Mouse (Mus musculus) gastrocnemius, adult 18-20 months (tissue): Measurements from ENCODE around the gene Bpifb2. TPM values are rescaled to one million over a fixed set of nuclear protein-coding genes. Genes with fewer than 3 reads are reported as not detected.

Source experiments
- DNase-seq: peaks from one replicate; pipeline ENCODE4 v3.0.0; 2021; ENCODE audit warnings: low spot score
- total RNA-seq, 2 experiments: library from RNA; stranded (reverse); gene quantifications; 2 replicates each; pipeline ENCODE4 v1.2.3; 2021

Bpifb2 gene
- total RNA-seq, 2 experiments from 2014 or later: not detected

DNA sequence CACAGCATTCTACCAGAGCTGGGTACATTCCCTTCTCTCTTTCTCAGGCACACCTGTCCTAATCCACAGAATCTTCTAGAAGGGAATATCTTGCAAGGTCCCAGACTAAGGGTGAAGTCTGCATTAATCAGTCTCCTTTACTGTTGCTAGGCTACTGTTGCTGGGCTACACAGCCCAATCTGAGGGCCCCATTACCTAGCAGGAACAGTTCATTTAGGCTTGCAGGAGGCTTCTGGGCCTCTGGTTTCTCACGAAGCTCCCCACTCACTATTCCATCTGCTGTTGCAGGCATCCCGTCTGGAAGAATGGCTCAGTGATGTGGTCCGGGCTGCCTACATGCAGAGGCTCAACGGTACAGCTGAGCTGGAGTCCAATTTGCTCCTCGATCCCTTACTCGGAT, 56.3 kb downstream of the Bpifb2 start:
- no peak for DNase-seq

DNA sequence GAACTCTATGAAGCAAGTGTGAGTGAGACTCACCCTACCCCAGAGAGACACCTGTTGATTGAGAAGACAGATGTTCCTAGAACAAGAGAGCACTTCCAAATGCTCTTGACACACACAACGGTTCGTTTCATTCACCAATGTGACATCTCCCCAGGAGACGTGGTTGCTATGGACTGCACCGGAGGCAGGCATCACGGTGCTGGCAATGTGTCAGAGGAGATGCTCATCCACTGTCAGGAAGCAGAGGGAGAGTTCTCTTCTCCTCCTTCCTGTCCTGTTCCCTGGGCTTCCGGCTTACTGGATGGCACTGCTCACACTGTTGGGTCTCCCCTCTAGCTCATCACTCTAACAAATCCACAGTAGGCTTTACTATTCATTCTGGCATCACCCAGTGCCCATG, 58.5 kb downstream of the Bpifb2 start:
- no peak for DNase-seq

DNA sequence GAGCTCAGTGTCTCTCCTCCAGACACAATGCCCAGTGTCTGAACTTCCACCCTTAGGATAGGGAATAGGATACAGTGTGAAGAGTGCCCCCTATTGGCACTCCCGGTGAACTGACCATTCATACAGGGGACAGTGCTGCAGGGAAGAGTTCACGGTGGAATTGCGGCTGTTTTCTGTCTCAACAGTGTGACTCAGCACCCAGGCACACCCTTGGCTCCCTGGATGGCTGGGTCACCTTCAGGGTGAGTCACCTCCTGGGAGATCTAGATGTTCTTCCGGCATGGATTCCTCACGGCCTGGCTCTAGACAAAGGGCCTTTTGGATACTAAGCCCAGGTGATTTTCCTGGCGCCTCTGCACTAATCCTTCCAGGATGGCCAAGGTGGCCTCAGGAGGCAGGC, 60.5 kb downstream of the Bpifb2 start:
- DNase-seq: no peak

DNA sequence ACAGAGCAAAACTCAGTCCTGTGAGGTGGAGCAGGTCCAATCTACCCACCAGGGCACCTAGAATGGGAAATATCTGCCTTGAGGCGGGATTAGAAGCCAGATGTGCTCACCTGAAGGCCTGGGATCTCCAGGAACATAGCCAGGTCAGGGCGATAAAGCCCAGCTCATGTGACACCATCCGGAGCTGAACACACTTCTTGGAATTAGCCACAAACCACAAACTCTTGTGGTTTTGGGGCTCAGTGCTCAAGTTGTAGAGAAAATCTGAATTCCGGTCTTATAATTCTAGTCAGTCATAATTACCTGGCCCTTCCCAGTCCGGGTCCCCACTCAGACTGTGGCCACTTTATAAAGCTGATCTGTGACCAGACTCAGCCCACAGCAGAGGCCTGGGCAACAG, 63.0 kb downstream of the Bpifb2 start, which contains the start of gene Bpifb4:
Bpifb4 (plus strand) TSS at position 370 of the 400 bp plus-strand sequence.
- DNase-seq: no peak

DNA sequence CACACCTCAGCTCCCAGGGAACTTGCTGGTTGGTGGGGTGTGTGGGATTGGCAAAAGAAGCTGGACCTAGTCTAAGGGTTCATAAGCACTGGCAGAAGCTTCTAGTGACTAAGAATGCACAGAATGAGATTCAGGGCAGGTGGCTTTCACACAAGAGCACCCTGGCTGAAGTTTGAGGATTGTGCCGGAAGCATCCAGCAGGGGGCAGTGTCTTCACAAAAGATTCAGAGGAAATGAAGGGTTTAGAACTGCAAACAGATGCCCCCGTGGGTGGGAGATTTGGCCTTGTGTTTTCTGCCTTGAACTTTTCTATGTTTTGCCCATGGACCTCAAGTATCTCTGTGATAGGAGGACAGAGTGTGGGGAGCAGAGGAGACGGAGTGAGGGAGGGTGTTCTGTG, 68.7 kb downstream of the Bpifb2 start:
- peak; percentile 6 for DNase-seq

DNA sequence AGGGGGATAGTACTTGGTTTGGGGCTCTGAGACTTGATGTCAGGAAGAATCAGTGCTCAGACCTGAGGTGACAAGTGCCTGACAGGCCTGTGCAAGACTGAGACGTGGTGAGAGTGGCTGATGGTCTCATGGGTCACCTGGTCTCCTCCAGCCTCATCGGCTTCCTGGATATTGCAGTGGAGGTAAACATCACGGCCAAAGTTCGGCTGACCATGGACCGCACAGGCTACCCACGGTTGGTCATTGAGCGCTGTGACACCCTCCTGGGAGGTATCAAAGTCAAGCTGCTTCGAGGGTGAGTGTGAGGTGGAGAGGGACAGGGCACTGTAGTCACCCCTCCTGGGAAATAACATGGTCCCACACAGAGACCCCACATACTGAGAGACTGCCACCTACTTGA, 69.7 kb downstream of the Bpifb2 start:
- no peak for DNase-seq

Other genes starting within 250 kb of the Bpifb2 start
- gene Commd7, start 242.3 kb upstream of the Bpifb2 start, total RNA-seq: 1 to 10 TPM; 9.6 to 9.7 TPM
- gene Dnmt3b, start 225.6 kb upstream of the Bpifb2 start, total RNA-seq: under 1 TPM; 0.34 to 0.90 TPM
- gene Dnmt3c, start 178.4 kb upstream of the Bpifb2 start, total RNA-seq: not detected
- gene Mapre1, start 133.8 kb upstream of the Bpifb2 start, total RNA-seq: 10 to 100 TPM; 31.0 to 36.7 TPM
- gene Efcab8, start 95.1 kb upstream of the Bpifb2 start, total RNA-seq: not detected
- gene Sun5, start 4.0 kb upstream of the Bpifb2 start, total RNA-seq: not detected
- gene Bpifb6, start 25.3 kb downstream of the Bpifb2 start, total RNA-seq: not detected
- gene Bpifb3, start 43.2 kb downstream of the Bpifb2 start, total RNA-seq: not detected
- gene Bpifb4, start 63.2 kb downstream of the Bpifb2 start, total RNA-seq: not detected
- gene Bpifa6, start 99.9 kb downstream of the Bpifb2 start, total RNA-seq: not detected
- gene Bpifa2, start 133.2 kb downstream of the Bpifb2 start, total RNA-seq: not detected